Mouse (Mus musculus) thymus, postnatal 36 days (tissue): ENCODE results near the gene Ipo9.

Source experiments
- DNase-seq, 2 experiments: peaks; one replicate each; pipeline ENCODE4 v3.0.0; 2022; ENCODE audit warnings: mixed read lengths in 2 of 2

Gene Ipo9

DNA sequence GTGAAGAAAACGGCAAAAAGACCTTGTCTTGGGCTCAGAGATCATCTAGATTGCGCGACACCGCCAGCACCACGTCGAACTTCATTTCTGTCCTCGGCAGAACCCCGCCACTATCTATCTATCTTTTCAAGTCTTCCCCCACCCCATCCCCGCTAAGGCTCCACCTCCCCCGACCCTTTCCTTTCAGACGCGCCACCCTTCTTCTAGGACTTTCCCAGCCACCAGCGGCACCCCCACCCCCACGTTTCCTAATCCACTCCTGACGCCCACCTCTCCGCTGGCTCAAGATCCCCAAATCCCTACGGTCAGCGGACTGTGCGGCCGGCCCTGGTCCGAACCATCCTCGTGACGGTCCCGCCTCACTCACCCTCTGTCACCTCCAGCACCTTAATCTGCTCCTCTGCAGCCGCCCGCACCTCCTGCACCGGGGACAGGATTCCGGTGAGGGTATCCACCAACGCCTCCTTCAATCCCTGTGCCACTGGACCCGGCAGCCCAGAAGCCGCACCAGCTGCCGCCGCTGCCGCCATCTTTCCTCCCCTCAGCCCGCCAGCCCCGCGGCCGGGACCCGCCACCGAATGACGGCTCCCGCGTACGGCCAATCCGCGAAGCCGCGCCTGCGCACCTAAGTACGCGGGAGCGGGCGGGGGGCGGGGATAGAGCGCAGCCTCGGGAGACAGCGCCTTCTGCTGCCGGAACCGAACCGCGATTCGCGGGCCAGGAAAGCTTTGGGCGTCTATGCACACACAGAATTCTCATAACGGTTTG, at the start of gene Ipo9:
TSS of gene Ipo9 (minus strand) at position 599 of the 768 bp plus-strand sequence.
- peak; percentile 89 for DNase-seq

DNA sequence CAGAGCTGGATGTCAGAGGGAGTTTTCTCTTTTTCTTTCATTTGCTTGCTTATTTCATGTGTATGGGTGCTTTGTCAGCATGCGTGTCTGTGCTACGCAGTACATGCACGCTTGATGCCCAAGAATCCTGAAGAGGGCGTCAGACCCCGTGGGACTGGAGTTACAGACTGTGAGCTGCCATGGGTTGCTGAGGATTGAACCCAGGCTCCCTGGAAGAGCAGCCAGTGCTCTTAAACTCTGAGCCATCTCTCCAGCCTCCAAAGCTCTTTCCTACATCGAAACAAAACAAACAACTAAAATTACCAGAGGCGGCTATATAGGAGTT, 45.2 kb upstream of the Ipo9 start:
- DNase-seq, result no peak

DNA sequence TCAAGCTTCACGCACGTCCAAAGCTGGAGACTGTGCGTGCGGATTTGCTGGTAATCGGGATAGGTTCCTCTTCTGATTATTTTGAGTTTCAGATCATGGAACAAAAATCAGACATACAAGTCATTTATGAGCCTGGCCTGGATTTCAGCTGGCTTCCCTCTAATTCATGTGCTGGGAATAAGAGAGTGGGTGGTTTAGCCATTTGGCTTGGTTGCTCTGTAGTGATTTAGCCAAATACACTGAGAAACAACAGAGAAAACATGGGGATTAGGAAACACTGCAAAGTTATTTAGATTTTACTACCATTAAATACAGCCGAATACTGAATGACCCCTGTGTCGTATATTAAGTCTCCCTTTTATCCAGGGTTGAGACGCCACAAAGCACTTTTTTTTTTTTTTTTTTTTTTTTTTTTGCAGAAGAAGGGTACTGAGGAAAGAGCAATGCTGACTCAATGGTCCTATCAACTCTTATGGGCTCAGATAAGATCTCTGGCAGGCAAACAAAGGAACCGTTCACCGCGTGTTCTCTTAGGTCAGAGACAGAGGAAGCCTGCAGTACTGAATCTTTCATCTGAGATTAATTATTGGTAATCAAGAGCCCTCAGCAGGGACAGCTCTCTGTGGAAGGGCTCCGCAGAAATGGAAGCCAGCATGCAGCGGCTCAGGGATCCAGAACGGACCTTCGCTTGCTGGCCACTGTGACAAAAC, 44.7 kb upstream of the Ipo9 start:
- DNase-seq, result no peak

DNA sequence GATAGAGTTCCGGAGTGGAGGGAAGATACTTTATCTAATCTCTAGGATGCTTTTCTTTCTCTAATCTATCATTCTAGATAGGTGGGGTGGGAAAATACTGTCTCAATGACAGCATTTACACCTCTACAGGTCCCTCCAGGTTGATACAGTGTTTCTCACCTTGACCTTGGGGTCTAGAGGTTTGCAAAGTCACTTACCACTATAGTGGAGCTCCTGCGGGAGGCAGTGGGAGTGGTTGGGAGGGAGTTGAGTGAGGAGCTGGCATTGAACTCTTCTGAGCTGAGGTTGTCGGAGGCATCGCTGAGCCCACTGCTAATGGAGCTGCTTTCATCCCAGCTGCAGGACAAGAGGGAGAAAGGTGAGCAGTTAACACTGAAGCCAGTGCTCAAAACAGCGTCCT, 42.2 kb upstream of the Ipo9 start:
- DNase-seq, result no peak

DNA sequence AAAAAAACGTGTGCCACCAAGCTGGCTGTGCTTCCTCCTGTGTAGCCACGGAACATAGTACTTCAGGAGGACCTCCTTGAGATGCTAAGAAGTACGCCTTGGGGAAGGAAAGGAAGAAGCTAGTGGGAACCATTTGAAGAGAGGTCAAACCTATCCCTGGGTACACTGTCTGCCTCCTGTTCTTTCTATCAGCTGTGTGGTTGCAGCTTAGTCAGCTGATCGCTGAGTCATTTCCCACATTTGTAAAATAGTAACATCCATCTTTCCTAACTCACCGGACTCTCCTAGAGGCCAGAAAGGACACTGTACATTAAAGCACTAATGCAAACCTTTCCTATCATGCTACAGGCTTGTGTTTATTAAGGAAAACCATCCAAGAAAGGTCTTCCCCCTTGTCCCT, 41.4 kb upstream of the Ipo9 start:
- DNase-seq, result no peak

DNA sequence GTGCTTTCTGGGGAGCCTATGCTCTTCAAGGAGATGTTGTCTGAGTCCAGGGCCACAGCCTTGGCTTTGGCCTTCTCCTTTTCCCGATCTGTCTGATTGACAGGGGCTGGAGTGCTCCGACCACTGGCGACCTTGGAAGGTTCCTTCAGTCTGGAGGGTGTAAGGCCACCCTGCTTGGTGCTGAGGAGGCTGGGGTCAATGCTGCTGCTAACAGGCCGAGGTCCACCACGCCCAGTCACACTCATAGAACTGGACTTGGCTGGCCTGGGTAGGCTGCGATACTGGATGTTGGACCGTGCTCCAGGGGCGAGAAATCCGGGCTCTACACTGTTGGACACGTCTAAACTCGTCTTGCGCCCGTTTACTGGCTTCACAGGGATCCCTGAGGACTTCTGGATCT, 40.2 kb upstream of the Ipo9 start:
- no peak for DNase-seq

DNA sequence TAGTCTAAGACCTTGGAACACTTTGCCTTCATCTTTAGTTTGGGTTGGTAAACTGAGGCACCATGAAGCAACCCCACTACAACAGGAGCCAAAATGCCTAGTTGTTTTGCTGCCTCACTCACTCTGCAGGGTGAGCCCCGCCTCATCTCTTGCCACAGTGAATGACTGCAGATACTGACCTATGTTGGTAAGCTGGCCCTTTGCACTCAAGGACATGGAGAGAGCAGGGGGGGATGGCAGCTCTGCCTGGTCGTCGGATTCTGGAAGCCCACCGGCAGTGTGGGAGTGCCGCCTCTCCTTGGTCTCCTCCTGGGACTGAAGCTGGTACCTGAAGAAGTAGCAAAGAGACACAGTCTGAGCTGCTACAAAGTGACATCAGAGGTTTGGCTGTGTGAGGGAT, 37.2 kb upstream of the Ipo9 start:
- DNase-seq, result no peak

DNA sequence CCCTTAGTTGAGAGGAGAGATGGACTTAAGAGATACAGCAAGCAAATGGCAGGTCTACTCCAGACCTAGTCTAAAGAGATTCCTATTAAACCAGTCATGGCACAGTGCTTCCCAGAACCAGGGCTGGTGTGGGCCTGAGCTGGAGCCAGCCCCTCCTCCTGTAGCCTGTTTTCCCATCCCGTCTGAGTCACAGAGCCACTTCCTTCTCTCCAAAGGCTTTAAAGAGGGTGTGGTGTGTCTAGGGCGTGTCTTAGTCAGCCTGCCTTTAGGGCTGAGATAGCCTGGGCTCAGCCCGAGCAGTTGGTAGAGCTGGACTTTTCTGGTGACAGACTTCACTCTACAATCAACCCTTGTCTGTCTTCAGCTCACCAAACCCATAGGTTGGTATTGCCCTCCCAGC, 36.6 kb upstream of the Ipo9 start:
- no peak for DNase-seq

DNA sequence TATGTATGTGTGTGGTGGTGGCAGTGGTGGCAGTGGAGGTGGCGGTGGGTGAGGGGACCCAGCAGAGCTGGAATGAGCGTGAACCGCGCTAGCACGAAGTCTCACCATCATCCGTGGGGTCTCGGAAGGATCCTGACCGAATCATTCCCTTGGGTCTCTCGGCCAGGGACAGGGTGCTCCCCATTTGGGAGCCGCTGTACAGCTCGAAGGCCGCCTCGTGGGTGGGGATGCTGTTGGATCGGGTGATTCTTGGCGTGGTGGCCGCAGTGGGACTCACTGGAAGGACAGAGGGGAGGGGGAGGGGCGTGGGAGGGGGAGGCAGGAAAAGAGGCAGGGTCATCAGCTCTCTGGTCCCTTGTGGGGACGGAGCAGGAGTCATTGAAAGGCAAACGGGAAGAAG, 35.4 kb upstream of the Ipo9 start:
- DNase-seq, result no peak

DNA sequence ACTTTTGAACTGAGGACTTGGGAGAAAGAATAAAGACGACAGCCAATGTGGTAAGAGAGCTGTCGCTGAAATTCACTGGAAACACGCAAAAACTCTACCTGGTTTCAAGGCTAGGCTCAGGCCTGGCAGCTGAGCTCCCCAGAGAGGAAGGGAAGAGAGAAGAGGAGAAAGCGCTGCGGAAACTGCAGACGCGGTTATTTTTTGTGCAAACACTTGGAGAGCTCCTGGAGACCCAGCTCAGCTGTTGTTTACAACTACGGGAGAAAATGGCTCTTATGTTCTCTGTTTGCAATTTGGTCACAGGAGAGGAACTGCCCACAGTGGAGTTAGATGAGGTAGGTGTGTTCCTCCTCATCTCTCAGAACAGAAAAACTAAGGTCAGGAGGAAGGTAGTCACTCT, 32.4 kb upstream of the Ipo9 start:
- DNase-seq, result no peak

DNA sequence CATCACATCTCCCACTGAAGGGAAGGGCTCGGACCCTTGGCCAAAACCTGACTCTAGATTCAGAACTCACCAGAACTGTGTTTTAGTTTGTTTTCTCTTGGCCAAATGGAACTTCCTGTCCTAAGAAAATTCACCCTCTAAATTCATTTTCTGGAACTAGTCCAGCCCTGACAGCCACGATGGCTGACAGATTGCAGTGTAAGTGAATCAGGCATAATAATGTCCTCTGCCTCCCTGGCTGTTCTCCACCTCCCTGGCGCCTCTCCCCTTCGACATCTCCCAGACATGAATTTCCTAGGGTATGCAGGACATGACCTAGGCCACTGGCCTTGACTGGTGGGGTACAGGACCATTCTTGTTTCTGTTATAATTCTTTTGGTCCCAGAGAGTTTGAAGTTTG, 32.0 kb upstream of the Ipo9 start:
- DNase-seq, result no peak

DNA sequence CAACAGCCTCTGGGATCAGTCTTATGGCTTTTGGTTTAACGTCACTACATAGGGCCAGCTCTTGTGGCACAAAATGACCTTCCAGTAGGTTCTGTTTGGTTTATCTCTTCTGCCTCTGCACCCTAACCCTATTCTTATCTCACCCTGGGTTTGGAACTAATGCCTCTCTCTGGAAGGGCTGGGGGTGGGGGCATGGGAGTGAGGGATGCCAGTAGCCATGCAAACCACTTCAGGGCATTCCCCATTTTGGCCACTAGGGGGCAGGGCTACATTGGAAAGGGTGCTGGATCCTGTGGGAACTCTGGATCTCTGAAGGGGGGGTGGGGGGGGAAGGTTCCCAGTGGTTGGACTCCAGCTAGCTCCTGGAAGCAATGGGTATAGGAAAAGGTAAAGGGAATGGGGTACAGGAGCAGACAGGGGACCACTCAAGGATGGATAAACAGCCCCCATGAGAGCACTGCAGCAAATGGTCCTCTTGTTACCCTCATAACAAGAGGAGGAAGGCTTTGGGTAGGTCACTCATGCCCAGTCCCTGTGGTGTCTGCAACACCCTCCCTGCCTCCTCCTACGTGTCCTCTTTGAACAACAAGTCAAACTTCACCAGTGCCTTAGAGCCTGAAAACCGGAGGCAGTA, 30.9 kb upstream of the Ipo9 start:
- DNase-seq, result peak; percentile 26 to 27

DNA sequence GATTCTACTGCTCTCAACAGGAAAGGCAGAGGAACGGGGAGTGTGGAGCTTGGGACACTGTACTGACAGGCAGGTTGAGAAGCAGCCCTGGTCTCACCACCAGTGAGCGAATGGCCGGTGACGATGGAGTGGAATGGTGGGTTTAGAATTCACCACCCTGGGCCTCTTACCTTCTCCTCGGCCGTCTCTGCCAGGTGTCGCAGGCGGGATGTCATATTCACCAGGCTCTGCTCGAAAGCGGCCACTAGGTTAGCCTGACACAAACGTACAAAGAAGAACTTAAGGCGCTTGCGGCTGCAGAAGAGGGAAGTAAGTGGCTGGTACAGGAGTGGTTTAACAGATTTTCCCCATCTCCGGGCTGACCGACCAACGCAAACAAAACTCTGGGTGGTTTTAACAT, 30.2 kb upstream of the Ipo9 start:
- no peak for DNase-seq

DNA sequence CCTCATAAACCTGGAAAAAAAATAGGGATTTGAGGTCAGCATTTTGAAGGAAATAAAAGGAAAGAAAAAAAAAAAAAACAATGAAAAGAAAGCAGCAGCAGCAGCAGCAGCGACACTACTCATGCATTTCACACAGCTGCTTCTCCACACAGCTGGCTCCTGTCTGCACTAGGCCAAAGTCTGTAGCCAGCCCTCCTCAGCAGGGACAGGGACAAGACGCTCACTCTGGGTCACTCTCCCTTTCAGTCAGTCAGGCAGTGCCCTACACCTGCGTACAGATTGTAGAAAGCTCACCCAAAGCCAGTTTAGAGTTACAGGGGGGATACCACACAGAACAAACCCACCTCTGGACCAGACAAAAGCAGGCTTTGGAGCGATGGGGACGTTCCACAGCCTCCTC, 27.6 kb upstream of the Ipo9 start:
- no peak for DNase-seq

DNA sequence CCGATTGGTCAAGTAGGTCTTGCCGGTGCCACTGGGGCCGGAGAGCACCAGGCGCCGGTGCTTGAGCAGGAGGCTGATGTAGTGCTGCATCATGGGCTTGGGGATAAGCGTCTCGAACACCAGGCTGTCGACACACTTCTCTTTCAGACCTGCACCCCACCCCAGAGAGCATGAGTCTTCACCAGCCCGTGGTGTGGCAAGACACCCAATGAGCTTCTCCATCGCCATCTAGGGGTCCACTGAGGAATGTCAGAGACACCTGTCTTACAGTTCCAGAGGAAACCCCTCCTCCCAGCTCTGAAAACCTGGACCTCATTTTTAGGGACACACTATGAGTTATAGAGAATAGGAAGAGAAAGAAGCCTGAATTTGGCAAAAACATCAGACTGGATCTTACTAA, 22.0 kb upstream of the Ipo9 start:
- DNase-seq, result peak; percentile 40

DNA sequence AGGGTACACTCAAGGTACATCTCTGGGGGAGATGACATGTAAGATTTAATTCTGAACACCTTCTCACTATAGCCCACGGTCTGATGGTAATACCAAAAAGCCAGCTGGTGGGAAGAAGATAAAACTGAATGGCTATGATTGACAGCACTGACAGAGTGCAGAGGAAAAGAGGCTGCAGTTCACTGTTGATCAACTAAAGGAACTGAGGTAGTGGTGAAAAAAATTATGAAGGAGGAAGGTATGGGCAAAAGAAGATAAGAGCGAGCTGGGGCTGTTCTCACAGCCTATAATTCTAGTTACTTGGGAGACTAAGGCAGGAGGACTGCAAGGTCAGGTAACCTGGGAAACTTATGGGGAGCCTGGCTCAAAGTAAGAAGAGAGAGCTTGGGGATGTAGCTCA, 21.1 kb upstream of the Ipo9 start:
- DNase-seq, result no peak

DNA sequence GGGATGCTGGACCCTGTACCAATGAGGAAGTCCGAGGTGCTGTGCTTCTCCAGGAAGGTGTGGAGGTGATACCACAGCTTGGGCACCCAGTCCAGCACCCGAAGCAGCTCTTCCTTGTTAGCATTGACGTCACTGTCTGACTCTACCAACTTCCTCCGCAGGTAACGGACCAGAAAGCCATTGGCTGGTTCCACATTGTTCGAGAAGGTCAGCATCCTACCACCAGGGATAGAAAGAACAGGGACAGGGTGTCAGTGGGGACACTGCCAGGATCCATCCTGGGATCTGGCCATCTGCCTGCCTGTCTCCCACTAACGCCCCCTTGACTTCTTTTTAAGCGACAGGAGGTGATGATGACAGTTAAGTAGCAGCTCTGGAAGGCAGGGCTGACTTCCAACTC, 19.6 kb upstream of the Ipo9 start:
- DNase-seq, result no peak

DNA sequence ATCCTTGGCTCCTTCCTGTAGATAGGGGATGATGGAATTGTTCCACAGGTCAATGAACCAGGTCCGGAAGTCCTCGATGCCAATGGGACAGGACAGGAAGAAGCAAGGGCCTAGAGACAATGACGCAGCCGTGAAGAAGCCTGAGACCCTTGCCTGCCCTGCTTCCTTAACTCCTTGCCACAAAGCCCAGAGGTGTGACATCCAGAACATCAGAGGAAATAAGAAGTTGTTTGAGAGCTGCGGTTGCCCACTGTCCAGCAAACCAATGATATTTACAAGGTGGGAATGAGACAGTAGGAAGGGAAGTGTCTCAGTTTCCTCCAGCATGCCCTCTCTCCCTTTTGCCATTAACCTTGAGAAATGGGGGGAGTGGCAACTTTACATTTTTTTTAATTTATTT, 18.6 kb upstream of the Ipo9 start:
- DNase-seq, result no peak

DNA sequence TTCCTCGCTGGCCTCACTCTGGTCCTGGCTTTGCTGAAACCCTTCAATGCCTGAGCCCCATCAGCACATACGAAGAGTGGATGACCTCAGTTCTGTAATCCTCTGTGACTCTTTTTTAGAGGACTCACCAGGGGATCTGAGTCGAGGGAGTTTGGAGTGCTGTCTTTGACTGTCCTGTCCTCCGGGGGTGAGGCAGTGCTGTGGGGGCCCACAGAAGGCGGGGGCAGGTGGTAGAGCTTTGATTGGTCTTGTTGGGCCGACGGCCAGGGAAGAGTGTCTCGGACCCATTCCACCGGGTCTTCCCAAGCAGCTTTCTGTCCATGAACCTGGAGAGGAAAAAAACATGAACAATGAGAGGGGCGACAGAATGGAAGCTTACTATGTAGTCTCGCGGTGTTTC, 13.2 kb upstream of the Ipo9 start:
- DNase-seq, result no peak

DNA sequence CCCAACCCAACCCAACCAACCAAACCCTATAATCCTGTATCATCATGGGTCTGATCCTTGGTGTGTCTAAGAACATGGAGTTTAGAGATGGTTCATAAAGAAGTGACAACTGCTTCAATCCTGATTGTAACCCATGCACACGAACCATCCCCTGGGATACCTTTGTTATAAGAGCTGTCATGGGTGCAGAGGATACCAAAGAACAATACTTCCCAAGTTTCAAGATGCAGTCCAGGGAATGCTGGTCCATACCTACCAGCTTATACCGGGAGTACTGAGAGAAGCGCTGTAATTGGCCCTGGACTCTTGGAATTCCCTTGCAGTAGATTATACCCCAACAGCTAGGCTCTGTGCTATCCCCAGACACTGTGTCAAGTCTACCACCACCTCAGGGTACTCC, 11.6 kb upstream of the Ipo9 start:
- no peak for DNase-seq

DNA sequence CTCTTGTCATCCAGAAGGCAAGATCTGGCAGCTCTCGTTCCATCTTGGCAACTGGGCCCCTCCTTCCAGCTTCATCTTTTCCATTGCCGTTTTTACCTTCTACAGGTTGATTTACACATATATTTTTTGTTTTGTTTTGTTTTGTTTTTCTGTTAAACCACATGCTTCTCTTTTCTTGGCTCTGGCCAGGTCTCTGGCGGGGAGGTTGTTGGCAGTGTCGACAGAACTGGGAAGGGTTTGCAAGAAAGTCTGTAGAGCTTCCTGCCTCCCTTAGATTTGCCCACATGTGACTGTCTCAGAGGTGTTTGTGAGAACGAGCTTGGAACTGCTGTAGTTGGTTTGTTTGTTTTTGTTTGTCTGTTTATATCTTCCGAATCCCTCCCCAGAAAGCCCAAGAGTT, 10.7 kb upstream of the Ipo9 start:
- no peak for DNase-seq

DNA sequence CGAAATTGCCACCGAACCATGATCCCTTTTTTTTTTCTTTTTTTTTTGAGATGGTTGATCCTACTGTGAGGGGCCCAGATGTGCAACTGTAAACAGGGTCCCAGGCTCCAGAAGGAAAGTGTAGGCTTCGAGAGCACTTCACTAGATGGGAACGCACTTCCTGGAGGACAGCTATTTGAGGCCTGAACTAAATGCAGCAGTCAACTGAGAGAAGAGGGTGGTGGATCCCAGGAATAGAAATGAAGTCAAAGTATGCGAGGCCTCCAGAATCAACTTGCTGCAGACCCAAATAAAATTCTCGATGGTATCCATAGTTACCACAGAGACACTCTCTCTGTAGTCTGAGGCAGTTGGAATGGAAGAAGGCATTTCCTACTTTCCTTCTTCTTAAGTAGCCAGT, 8.5 kb upstream of the Ipo9 start:
- DNase-seq, result no peak

DNA sequence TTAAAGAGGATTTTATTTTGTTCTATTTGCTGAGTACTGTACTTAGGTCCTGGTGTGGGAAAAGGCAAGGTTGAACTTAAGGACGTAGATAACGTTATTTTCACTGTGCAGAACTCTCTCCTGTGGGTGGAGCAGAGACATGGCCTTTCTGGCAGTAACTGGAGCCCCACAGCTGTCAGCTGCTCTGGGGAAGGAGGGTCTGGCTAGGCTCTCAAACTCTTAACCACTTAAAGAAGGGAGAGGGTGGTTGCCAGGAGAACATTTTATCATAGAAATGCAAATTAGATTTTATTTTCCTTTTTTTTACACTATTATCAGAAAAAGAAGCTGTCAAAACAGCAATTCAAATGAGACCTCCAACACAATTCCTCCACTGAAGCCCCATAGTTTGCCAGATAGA, 5.5 kb upstream of the Ipo9 start:
- DNase-seq, result no peak

DNA sequence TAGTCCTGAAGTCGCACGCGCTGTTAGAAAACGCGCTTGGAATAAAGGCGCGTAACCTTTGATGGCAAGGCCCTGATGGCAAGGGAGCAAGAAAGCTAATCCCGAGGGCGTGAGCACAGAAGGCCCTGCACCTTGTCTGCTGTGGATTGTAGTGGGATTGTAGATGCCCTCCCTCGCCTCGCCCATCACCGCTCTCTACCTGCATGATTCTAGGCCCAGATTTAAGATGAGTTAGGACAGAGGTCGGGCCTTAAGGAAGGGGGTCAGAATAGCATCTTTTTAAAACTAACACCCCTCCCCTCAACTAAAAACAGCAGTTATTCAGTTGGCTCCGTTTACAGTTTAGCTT, 344 bp upstream of the Ipo9 start:
- no peak for DNase-seq

DNA sequence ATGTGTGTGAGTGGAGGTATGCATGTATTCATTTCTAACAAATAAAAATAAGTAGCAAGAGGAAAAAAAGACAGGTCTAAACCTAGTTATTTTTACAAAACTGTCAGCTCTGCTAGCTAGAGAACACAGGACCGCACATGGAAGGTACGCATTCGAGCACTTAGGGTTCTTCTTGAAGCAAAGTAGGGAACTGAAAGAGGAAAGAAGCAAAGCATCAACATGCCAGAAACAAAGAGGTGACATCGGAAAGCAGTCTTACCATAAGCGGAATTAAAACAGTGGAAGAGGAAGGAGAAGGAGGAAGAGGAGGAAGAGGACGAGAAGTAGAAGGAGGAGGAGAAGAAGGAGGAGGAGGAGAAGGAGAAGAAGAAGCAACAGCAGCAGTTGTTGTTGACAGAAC, 2.9 kb downstream of the Ipo9 start:
- DNase-seq, result no peak
